Mouse (Mus musculus): ENCODE data around the gene Nsun5. TPM values are rescaled to one million over a fixed set of nuclear protein-coding genes. Genes with fewer than 3 reads are reported as not detected.
A peak's percentile ranks its signal among the peaks of the same experiment; 100 is the strongest.

Gene Nsun5
- polyA plus RNA-seq, 1 experiment from 2014 or later: 10.0 TPM

DNA sequence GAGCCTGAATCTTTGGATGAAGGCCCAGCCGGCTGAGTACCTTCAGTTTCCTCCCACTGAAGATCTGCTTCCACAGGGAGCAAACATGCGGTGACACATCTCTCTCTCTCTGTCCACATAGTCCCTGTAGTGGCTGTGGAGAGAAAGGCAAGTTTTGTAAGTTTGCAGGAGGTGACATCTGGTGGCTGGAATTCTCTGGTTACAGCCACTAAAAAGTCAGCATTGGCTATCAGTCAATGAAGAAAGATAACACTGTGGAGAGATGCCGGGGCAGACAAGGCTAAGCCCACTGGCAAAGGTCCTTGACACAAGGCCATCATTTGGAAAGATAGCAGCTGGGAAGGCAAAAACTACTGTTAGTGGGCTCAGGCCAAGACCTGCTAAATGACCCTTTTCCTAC lies 32.2 kb upstream of the Nsun5 start:
- DNase-seq (no peak), ATAC-seq (no peak)
- H3K36me3 ChIP-seq (replicated peaks; ENCODE audit: insufficient read depth, low read length): no peaks in the 10 kb centered on the region
- no peaks in the 10 kb centered on the region for H3K27me3 ChIP-seq (ENCODE audit: insufficient read depth, low read length)
- H3K4me3 ChIP-seq (ENCODE audit: low read depth, low read length): no peak overlapping the region
- H3K4me1 ChIP-seq (ENCODE audit: insufficient read depth): no peaks in the 10 kb centered on the region
- no peaks in the 10 kb centered on the region for H3K9me3 ChIP-seq (ENCODE audit: low read length)
- H3K9ac ChIP-seq (replicated peaks): no peak overlapping the region
- H3K4me2 ChIP-seq (ENCODE audit: low read depth, low read length): no peak overlapping the region
- no peak for TF ChIP-seq EP300 (IDR thresholded peaks at IDR 0.05; ENCODE audit: low read depth)
- peak; percentile 29 for TF ChIP-seq CTCF (IDR thresholded peaks at IDR 0.05; ENCODE audit: low read depth)
- no peak overlapping the region for H3K27ac ChIP-seq (ENCODE audit: low read depth)
- 47% methylated on average over 3 of the region's 3 CpGs for WGBS (ENCODE audit: insufficient replicate concordance)

DNA sequence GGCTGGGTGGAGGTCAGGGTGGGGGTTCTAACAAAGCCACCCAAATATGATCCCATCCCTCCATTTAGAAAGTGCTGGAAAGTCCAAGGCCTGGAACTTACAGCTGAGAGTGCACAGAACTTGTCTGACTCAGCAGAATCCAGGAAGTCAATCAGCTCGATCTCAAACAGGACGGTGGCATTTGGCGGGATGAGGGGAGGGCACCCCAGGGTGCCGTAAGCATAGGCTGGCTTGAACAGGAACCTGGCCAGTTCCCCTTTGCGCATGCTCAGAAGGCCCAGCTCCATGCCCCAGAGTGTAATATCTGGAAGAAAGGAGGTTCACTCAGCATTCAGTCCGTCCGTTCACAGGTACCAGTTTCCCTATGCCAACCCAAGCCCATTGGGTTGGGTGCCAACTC lies 23.8 kb upstream of the Nsun5 start:
- Histone ChIP-seq H3K27me3 (ENCODE audit: insufficient read depth, low read length) (no peaks in the 10 kb centered on the region), H3K36me3 (replicated peaks; ENCODE audit: insufficient read depth, low read length) (no peaks in the 10 kb centered on the region), H3K4me2 (ENCODE audit: low read depth, low read length) (no peak overlapping the region), H3K9ac (replicated peaks) (no peak overlapping the region), H3K4me1 (ENCODE audit: insufficient read depth) (no peaks in the 10 kb centered on the region), H3K4me3 (ENCODE audit: low read depth, low read length) (no peak overlapping the region), H3K9me3 (ENCODE audit: low read length) (no peaks in the 10 kb centered on the region), H3K27ac (ENCODE audit: low read depth) (no peak overlapping the region)
- no peak for TF ChIP-seq CTCF (IDR thresholded peaks at IDR 0.05; ENCODE audit: low read depth)
- TF ChIP-seq EP300 (IDR thresholded peaks at IDR 0.05; ENCODE audit: low read depth): no peak
- DNase-seq (no peak), ATAC-seq (no peak)
- WGBS (ENCODE audit: insufficient replicate concordance): 42% methylated on average over 7 of the region's 7 CpGs

DNA sequence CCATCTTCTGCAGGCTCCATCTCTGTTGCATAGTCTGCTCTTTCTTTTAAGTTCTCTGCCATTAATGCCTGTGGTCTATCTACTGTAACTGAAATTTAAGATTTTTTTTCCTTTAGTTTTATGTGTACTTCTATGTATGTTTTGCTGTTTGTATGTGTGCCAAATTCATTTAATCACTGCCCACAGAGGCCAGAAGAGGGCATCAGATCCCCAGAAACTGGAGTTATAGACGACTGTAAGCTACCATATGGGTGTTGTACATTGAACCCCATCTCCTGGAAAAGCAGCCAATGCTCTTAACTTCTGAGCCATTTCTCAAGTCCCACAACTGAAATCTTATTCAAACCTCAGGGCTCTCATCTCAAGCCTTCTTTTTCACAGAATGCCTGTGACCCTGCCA lies 23.3 kb upstream of the Nsun5 start:
- WGBS (ENCODE audit: insufficient replicate concordance): 8% methylated on average over 1 of the region's 1 CpGs
- Histone ChIP-seq H3K9ac (replicated peaks) (no peak overlapping the region), H3K4me2 (ENCODE audit: low read depth, low read length) (no peak overlapping the region), H3K4me3 (ENCODE audit: low read depth, low read length) (no peak overlapping the region), H3K36me3 (replicated peaks; ENCODE audit: insufficient read depth, low read length) (no peaks in the 10 kb centered on the region), H3K4me1 (ENCODE audit: insufficient read depth) (no peaks in the 10 kb centered on the region), H3K27me3 (ENCODE audit: insufficient read depth, low read length) (no peaks in the 10 kb centered on the region), H3K9me3 (ENCODE audit: low read length) (no peaks in the 10 kb centered on the region), H3K27ac (ENCODE audit: low read depth) (no peak overlapping the region)
- DNase-seq (no peak), ATAC-seq (no peak)
- TF ChIP-seq CTCF (IDR thresholded peaks at IDR 0.05; ENCODE audit: low read depth): peak; percentile 50
- no peak for TF ChIP-seq EP300 (IDR thresholded peaks at IDR 0.05; ENCODE audit: low read depth)

DNA sequence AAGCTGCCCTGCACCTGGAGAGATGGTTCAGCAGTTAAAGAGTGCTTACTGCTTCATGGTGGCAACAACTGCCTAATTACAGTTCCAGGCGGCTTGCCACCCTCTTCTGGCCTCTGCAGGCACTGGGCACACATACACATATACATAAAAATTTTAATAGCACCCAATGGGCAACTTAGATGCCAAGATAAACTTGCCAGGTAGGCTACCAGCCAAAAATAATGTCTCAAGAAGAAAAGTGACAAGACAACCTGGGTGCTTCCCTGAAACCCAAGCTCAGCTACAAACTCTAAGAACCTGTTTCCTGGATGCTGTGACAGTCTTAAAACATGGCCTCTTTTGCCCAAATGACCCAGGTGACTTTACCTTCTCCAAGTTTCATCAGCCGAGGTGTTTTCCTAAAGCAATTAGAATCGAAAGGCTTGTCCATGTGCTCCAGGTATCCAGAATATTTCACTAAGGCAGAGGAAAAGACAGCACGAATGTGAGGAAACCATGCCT lies 22.2 kb upstream of the Nsun5 start:
- no peaks in the 10 kb centered on the region for H3K36me3 ChIP-seq (replicated peaks; ENCODE audit: insufficient read depth, low read length)
- no peaks in the 10 kb centered on the region for H3K27me3 ChIP-seq (ENCODE audit: insufficient read depth, low read length)
- H3K9ac ChIP-seq (replicated peaks): no peak overlapping the region
- no peak overlapping the region for H3K4me3 ChIP-seq (ENCODE audit: low read depth, low read length)
- H3K4me2 ChIP-seq (ENCODE audit: low read depth, low read length): no peak overlapping the region
- no peaks in the 10 kb centered on the region for H3K4me1 ChIP-seq (ENCODE audit: insufficient read depth)
- no peaks in the 10 kb centered on the region for H3K9me3 ChIP-seq (ENCODE audit: low read length)
- no peak for DNase-seq
- WGBS (ENCODE audit: insufficient replicate concordance): 51% methylated on average over 4 of the region's 4 CpGs
- TF ChIP-seq CTCF (IDR thresholded peaks at IDR 0.05; ENCODE audit: low read depth) (no peak), EP300 (IDR thresholded peaks at IDR 0.05; ENCODE audit: low read depth) (no peak)
- no peak overlapping the region for H3K27ac ChIP-seq (ENCODE audit: low read depth)
- ATAC-seq: no peak

DNA sequence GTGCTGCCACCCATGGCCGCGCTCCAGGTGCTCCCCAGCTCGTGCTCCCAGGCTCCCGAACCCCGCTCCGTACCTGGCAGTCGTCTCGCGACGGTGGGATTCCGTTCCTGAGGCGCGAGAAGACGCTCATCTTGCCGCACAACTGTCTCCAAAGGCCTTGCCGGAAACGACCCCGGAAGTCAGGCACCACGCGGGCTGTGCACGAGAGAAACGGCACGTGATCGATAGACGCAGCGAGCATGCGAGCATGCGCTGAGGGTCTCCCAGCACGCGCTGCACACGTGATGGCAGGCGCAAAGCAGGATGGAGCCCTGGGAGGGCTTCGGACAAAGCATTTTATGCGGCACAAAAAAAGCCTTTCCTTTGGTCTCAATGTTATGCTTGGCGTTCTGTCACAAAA lies 19.9 kb upstream of the Nsun5 start, which contains the start of gene Fkbp6:
Gene Fkbp6, minus strand, starts transcription at position 183 of the 400 bp plus-strand sequence.
- no peak within 1 kb of the TSS for H3K4me3 ChIP-seq (ENCODE audit: low read depth, low read length)
- H3K9ac ChIP-seq (replicated peaks): no peak within 1 kb of the TSS
- H3K9me3 ChIP-seq (ENCODE audit: low read length): no peaks in the 10 kb centered on the region
- no peak within 1 kb of the TSS for H3K27ac ChIP-seq (ENCODE audit: low read depth)
- ATAC-seq (no peak), DNase-seq (no peak)
- WGBS (ENCODE audit: insufficient replicate concordance): 88% methylated on average over 35 of the region's 35 CpGs
- TF ChIP-seq EP300 (IDR thresholded peaks at IDR 0.05; ENCODE audit: low read depth): no peak
- no peak for TF ChIP-seq CTCF (IDR thresholded peaks at IDR 0.05; ENCODE audit: low read depth)
- no peaks in the 10 kb centered on the region for H3K36me3 ChIP-seq (replicated peaks; ENCODE audit: insufficient read depth, low read length)
- H3K4me1 ChIP-seq (ENCODE audit: insufficient read depth): no peaks in the 10 kb centered on the region
- H3K4me2 ChIP-seq (ENCODE audit: low read depth, low read length): no peak within 1 kb of the TSS
- H3K27me3 ChIP-seq (ENCODE audit: insufficient read depth, low read length): no peaks in the 10 kb centered on the region

DNA sequence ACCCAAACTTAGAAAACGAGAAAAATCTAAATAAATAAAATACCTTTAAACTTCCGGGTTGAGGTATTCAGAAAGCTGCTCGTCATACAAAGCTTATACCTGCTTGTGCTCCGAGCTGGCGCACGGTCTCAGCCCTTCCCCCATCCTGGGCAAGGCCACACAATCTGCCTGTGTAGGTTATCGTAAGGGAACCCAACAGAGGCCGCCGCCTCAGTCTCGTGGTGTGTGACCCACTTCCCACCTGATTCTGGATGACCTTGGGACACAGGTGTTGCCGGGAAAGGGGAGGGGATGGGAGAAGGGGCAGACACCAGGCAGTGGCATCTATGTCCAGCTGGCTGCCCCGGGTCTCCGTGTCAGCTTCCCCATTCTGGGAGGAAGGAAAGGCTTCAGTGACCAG lies 18.1 kb upstream of the Nsun5 start:
- TF ChIP-seq EP300 (IDR thresholded peaks at IDR 0.05; ENCODE audit: low read depth): no peak
- no peak for TF ChIP-seq CTCF (IDR thresholded peaks at IDR 0.05; ENCODE audit: low read depth)
- no peak for ATAC-seq
- Histone ChIP-seq H3K9ac (replicated peaks) (no peak overlapping the region), H3K27me3 (ENCODE audit: insufficient read depth, low read length) (no peaks in the 10 kb centered on the region), H3K27ac (ENCODE audit: low read depth) (no peak overlapping the region), H3K4me2 (ENCODE audit: low read depth, low read length) (no peak overlapping the region), H3K9me3 (ENCODE audit: low read length) (no peaks in the 10 kb centered on the region), H3K36me3 (replicated peaks; ENCODE audit: insufficient read depth, low read length) (no peaks in the 10 kb centered on the region), H3K4me3 (ENCODE audit: low read depth, low read length) (no peak overlapping the region), H3K4me1 (ENCODE audit: insufficient read depth) (no peaks in the 10 kb centered on the region)
- no peak for DNase-seq
- 56% methylated on average over 13 of the region's 13 CpGs for WGBS (ENCODE audit: insufficient replicate concordance)

DNA sequence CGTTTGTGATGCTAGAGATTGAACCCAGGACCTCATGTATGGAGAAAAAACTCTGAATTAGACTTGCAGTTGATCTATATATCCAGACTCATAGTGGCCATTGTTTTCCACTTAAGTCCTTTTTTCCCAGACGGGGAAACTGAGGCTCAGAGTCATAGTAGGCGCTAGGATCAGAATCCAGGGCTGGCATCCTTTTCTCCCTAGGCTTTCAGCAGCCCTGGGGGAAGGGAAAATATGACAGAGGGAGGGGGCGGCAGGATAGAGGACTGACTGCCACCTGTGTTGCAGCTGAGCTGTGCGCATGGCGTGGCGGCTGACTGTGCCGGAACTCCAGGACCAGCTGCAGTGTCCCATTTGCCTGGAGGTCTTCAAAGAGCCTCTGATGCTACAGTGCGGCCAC lies 16.8 kb upstream of the Nsun5 start, which contains the start of gene Trim50:
Gene Trim50, plus strand, starts transcription at position 301 of the 400 bp plus-strand sequence.
- no peaks in the 10 kb centered on the region for H3K9me3 ChIP-seq (ENCODE audit: low read length)
- no peaks in the 10 kb centered on the region for H3K36me3 ChIP-seq (replicated peaks; ENCODE audit: insufficient read depth, low read length)
- no peak within 1 kb of the TSS for H3K4me2 ChIP-seq (ENCODE audit: low read depth, low read length)
- no peak within 1 kb of the TSS for H3K4me3 ChIP-seq (ENCODE audit: low read depth, low read length)
- H3K9ac ChIP-seq (replicated peaks): no peak within 1 kb of the TSS
- 66% methylated on average over 9 of the region's 9 CpGs for WGBS (ENCODE audit: insufficient replicate concordance)
- H3K27me3 ChIP-seq (ENCODE audit: insufficient read depth, low read length): no peaks in the 10 kb centered on the region
- no peak for DNase-seq
- TF ChIP-seq EP300 (IDR thresholded peaks at IDR 0.05; ENCODE audit: low read depth) (no peak), CTCF (IDR thresholded peaks at IDR 0.05; ENCODE audit: low read depth) (no peak)
- no peaks in the 10 kb centered on the region for H3K4me1 ChIP-seq (ENCODE audit: insufficient read depth)
- no peak within 1 kb of the TSS for H3K27ac ChIP-seq (ENCODE audit: low read depth)
- no peak for ATAC-seq

Measured in liver, postnatal 0 days (tissue).